Mouse (Mus musculus) limb, embryonic 14.5 days (tissue): ENCODE results near the gene Mdfi. TPM values are rescaled to one million over a fixed set of nuclear protein-coding genes. Genes with fewer than 3 reads are reported as not detected.
A peak's percentile ranks its signal among the peaks of the same experiment; 100 is the strongest.

ENCODE experiments used
- ATAC-seq: fragments of 200-750 bp; cut with Nextera tagmentation; 2 replicates; pipeline ENCODE4 v1.8.0; 2017; ENCODE audit warnings: low read depth, moderate number of reproducible peaks, moderate TSS enrichment; ENCODE audit not compliant: low FRiP score
- DNase-seq: peaks from one replicate; pipeline ENCODE4 v3.0.0-alpha.2; 2015; ENCODE audit warnings: low spot score
- H3K27ac ChIP-seq: fragments of 300-500 bp; sonication (generic); replicated peaks from 2 replicates; pipeline ENCODE4 v1.5.1; 2014; ENCODE audit warnings: low read depth, mild to moderate bottlenecking, low read length, moderate library complexity, mixed read lengths
- H3K27me3 ChIP-seq: fragments of 300-500 bp; sonication (generic); 2 replicates; pipeline ENCODE4 v1.6.1; 2014; ENCODE audit warnings: low read length, mixed read lengths; ENCODE audit not compliant: control insufficient read depth, insufficient read depth
- H3K36me3 ChIP-seq: fragments of 300-500 bp; sonication (generic); 2 replicates; pipeline ENCODE4 v1.6.1; 2014; ENCODE audit warnings: mild to moderate bottlenecking, low read length, moderate library complexity, mixed read lengths; ENCODE audit not compliant: control insufficient read depth, insufficient read depth
- H3K4me1 ChIP-seq: fragments of 300-500 bp; sonication (generic); 2 replicates; pipeline ENCODE4 v1.6.1; 2014; ENCODE audit warnings: antibody characterized with exemption, low read length, mixed read lengths; ENCODE audit not compliant: control insufficient read depth, insufficient read depth
- H3K4me2 ChIP-seq: fragments of 300-500 bp; sonication (generic); replicated peaks from 2 replicates; pipeline ENCODE4 v1.6.1; 2014; ENCODE audit warnings: low read depth, mild to moderate bottlenecking, low read length, moderate library complexity; ENCODE audit not compliant: severe bottlenecking
- H3K4me3 ChIP-seq: fragments of 300-500 bp; sonication (generic); replicated peaks from 2 replicates; pipeline ENCODE4 v1.5.1; 2014; ENCODE audit warnings: low read length
- H3K9ac ChIP-seq: fragments of 300-500 bp; sonication (generic); 2 replicates; pipeline ENCODE4 v1.6.1; 2014; ENCODE audit warnings: mild to moderate bottlenecking, low read depth, low read length, moderate library complexity; ENCODE audit not compliant: severe bottlenecking
- H3K9me3 ChIP-seq: fragments of 300-500 bp; sonication (generic); 2 replicates; pipeline ENCODE4 v1.6.1; 2016; ENCODE audit warnings: low read length; ENCODE audit not compliant: control insufficient read depth
- POLR2A ChIP-seq: fragments of 200-500 bp; IDR thresholded peaks from 2 replicates; pipeline ENCODE4 v1.8.0; 2012; ENCODE audit warnings: inconsistent platforms, mild to moderate bottlenecking, moderate library complexity, borderline replicate concordance; ENCODE audit not compliant: insufficient read depth, insufficient read length; ENCODE audit errors: extremely low read depth
- WGBS: fragments of 180-500 bp; shearing (Covaris S2); extraction: QIAGEN DNeasy Blood & Tissue Kit; methylation state at CpG from one replicate; pipeline ENCODE4 v1.1.7; 2014; 5-methylcytosine and 5-hydroxymethylcytosine counted together
- polyA plus RNA-seq, 2 experiments: library from polyadenylated mRNA; depleted of rRNA in 1 of 2; stranded (reverse) in 1 of 2; unstranded in 1 of 2; fragments of >200 nt; fragmentation: Nextera tagmentation in 1 of 2; extraction: Ambion mirVana in 1 of 2; gene quantifications; 2 replicates each; pipeline versions ENCODE4 v1.2.1 to v1.2.3; 2012 to 2014

Gene Mdfi
- polyA plus RNA-seq, 2 experiments, result 57.5 to 281 TPM

- Histone ChIP-seq H3K27me3 (no peaks in the 10 kb centered on the region), H3K4me2 (0 out of 2 replicates have a peak overlapping the region, but pooled peaks have one; percentile 19), H3K27ac (no peak overlapping the region), H3K9ac (no peak overlapping the region), H3K4me1 (peaks cover 18% of the 10 kb centered on the region), H3K4me3 (no peak overlapping the region), H3K9me3 (no peaks in the 10 kb centered on the region), H3K36me3 (peaks cover 87% of the 10 kb centered on the region)
- WGBS, result 39% methylated on average over 8 of the region's 8 CpGs
- peak; percentile 62 for DNase-seq
- ATAC-seq, result peak; percentile 39; the same call in 1 of the 2 replicates
- TF ChIP-seq POLR2A, result no peak
These were observed 13.2 kb downstream of the Mdfi start for GRCm38 (mm10) chr17:47821339-47821738.

- no peaks in the 10 kb centered on the region for H3K27me3 ChIP-seq
- no peak overlapping the region for H3K9ac ChIP-seq
- 83% methylated on average over 13 of the region's 13 CpGs for WGBS
- no peaks in the 10 kb centered on the region for H3K9me3 ChIP-seq
- peaks cover 82% of the 10 kb centered on the region for H3K36me3 ChIP-seq
- ATAC-seq, result no peak
- H3K27ac ChIP-seq, result no peak overlapping the region
- no peak for TF ChIP-seq POLR2A
- H3K4me1 ChIP-seq, result peaks cover 47% of the 10 kb centered on the region
- H3K4me3 ChIP-seq, result no peak overlapping the region
- no peak for DNase-seq
- no peak overlapping the region for H3K4me2 ChIP-seq
These were observed 16.3 kb downstream of the Mdfi start for GRCm38 (mm10) chr17:47818038-47818725.

- DNase-seq, result no peak
- ATAC-seq, result no peak
- WGBS, result 38% methylated on average over 10 of the region's 10 CpGs
- peaks cover 55% of the 10 kb centered on the region for H3K36me3 ChIP-seq
- no peak overlapping the region for H3K4me2 ChIP-seq
- H3K4me3 ChIP-seq, result no peak overlapping the region
- H3K9me3 ChIP-seq, result no peaks in the 10 kb centered on the region
- H3K9ac ChIP-seq, result no peak overlapping the region
- no peaks in the 10 kb centered on the region for H3K27me3 ChIP-seq
- H3K27ac ChIP-seq, result peak overlapping the region; percentile 13; the same call in 1 of the 2 replicates
- peaks cover 33% of the 10 kb centered on the region for H3K4me1 ChIP-seq
- no peak for TF ChIP-seq POLR2A
These were observed 19.0 kb downstream of the Mdfi start for GRCm38 (mm10) chr17:47815446-47815845.

GRCm38 (mm10) chr17:47814496-47814895 lies 20.0 kb downstream of the Mdfi start:
- H3K4me1 ChIP-seq, result peaks cover 33% of the 10 kb centered on the region
- no peak for ATAC-seq
- DNase-seq, result no peak
- H3K27me3 ChIP-seq, result no peaks in the 10 kb centered on the region
- H3K9me3 ChIP-seq, result no peaks in the 10 kb centered on the region
- no peak overlapping the region for H3K4me3 ChIP-seq
- no peak overlapping the region for H3K9ac ChIP-seq
- no peak overlapping the region for H3K4me2 ChIP-seq
- 0 out of 2 replicates have a peak overlapping the region, but pooled peaks have one; percentile 21 for H3K27ac ChIP-seq
- WGBS, result 18% methylated on average over 6 of the region's 6 CpGs
- no peak for TF ChIP-seq POLR2A
- H3K36me3 ChIP-seq, result peaks cover 46% of the 10 kb centered on the region

- Histone ChIP-seq H3K9me3 (no peaks in the 10 kb centered on the region), H3K9ac (no peak overlapping the region), H3K4me1 (peaks cover 33% of the 10 kb centered on the region), H3K27me3 (no peaks in the 10 kb centered on the region), H3K4me3 (no peak overlapping the region), H3K4me2 (no peak overlapping the region), H3K27ac (0 out of 2 replicates have a peak overlapping the region, but pooled peaks have one; percentile 21), H3K36me3 (peaks cover 37% of the 10 kb centered on the region)
- ATAC-seq (peak; percentile 36; the same call in 1 of the 2 replicates), DNase-seq (peak; percentile 42)
- WGBS, result 20% methylated on average over 3 of the region's 5 CpGs
- TF ChIP-seq POLR2A, result no peak
These were observed 20.9 kb downstream of the Mdfi start for GRCm38 (mm10) chr17:47813616-47814015.
